Mouse (Mus musculus) erythroblast, embryonic 14.5 days (primary cell): Measurements from ENCODE around the gene Htr6.

Experiments
- GATA1 ChIP-seq: IDR thresholded peaks from 2 replicates; pipeline ENCODE4 v1.6.1; 2012; ENCODE audit warnings: low read length, inconsistent platforms, mixed read lengths
- TAL1 ChIP-seq: IDR thresholded peaks from 3 replicates; pipeline ENCODE4 v1.6.1; 2012; ENCODE audit warnings: low read length, inconsistent platforms, mixed read lengths

- TF ChIP-seq GATA1 (no peak), TAL1 (no peak)
Observed at GRCm38 (mm10) chr4:139112482-139112881, 37.1 kb upstream of the Htr6 start.
